In genomic region chr4:54330686-54331085, GRCm38 (mm10) we compare ENCODE assay signal across 25 mouse cellular contexts.
A peak's percentile ranks its signal among the peaks of the same experiment; 100 is the strongest.
DNase-seq lines count a peak whose midpoint lies in the region; ATAC-seq lines count a peak whose summit lies in the region.
"Had no signal": no experiment of that assay in that cellular context is flagged by ENCODE, and none has a peak within 500 bp of the region (broad histone marks: within the 10 kb centered on the region; RNA-seq: fewer than 3 reads in every experiment).

No protein-coding gene starts in this region.

- H3K27me3 ChIP-seq in hindbrain, embryonic 13.5 days = no peaks in the 10 kb centered on the region
- no peaks in the 10 kb centered on the region for H3K27me3 ChIP-seq in hindbrain, embryonic 10.5 days (ENCODE audit: insufficient read depth, poor library complexity, severe bottlenecking)
- no peaks in the 10 kb centered on the region for H3K27me3 ChIP-seq in embryonic facial prominence, embryonic 12.5 days
- no peaks in the 10 kb centered on the region for H3K27me3 ChIP-seq in forebrain, embryonic 15.5 days
- H3K27me3 ChIP-seq: CH12.LX; heart, embryonic 15.5 days; neural tube, embryonic 12.5 days had no signal

- DNase-seq in hindbrain, embryonic 10.5 days (ENCODE audit: low spot score) = no peak
- peak; percentile 19 for DNase-seq in 3T3-L1 (ENCODE audit: low read depth, low spot score)
- DNase-seq in lung, adult 18-20 months = no peak
- DNase-seq in gastrocnemius, adult 8-10 months (ENCODE audit: low spot score in 2 of 2) = no peak
- DNase-seq in left cerebral cortex, adult 18-20 months (ENCODE audit: low spot score in 2 of 2) = no peak
- DNase-seq: adrenal gland, postnatal 36 days; cerebellum, adult 18-20 months; cerebellum, postnatal 25 days; embryo, embryonic 11 days; gastrocnemius, postnatal 14 days; heart, adult 2 months; kidney, adult 11 months; kidney, postnatal 10 days; left cerebral cortex, postnatal 4 days; liver, postnatal 0 days; spleen, adult 18-20 months had no signal

- H3K9me3 ChIP-seq in hindbrain, embryonic 13.5 days = no peaks in the 10 kb centered on the region
- H3K9me3 ChIP-seq in hindbrain, embryonic 10.5 days = no peaks in the 10 kb centered on the region
- H3K9me3 ChIP-seq in embryonic facial prominence, embryonic 12.5 days = no peaks in the 10 kb centered on the region
- H3K9me3 ChIP-seq in forebrain, embryonic 15.5 days = no peaks in the 10 kb centered on the region
- H3K9me3 ChIP-seq: heart, embryonic 15.5 days; neural tube, embryonic 12.5 days had no signal

- H3K4me2 ChIP-seq in hindbrain, embryonic 13.5 days = no peak overlapping the region
- H3K4me2 ChIP-seq in embryonic facial prominence, embryonic 12.5 days (replicated peaks) = no peak overlapping the region
- H3K4me2 ChIP-seq in forebrain, embryonic 15.5 days (replicated peaks) = no peak overlapping the region
- H3K4me2 ChIP-seq: neural tube, embryonic 12.5 days had no signal

- H3K4me1 ChIP-seq in hindbrain, embryonic 13.5 days (replicated peaks) = peaks cover 40% of the 10 kb centered on the region
- peaks cover 35% of the 10 kb centered on the region for H3K4me1 ChIP-seq in hindbrain, embryonic 10.5 days (replicated peaks)
- H3K4me1 ChIP-seq in embryonic facial prominence, embryonic 12.5 days = peaks cover 27% of the 10 kb centered on the region
- peaks cover 63% of the 10 kb centered on the region for H3K4me1 ChIP-seq in forebrain, embryonic 15.5 days

- WGBS in hindbrain, embryonic 13.5 days = 65% methylated on average over 3 of the region's 3 CpGs
- 79% methylated on average over 3 of the region's 3 CpGs for WGBS in hindbrain, embryonic 10.5 days
- 65% methylated on average over 3 of the region's 3 CpGs for WGBS in embryonic facial prominence, embryonic 12.5 days
- 62% methylated on average over 3 of the region's 3 CpGs for WGBS in forebrain, embryonic 15.5 days

- H3K9ac ChIP-seq in hindbrain, embryonic 13.5 days = no peak overlapping the region
- H3K9ac ChIP-seq in embryonic facial prominence, embryonic 12.5 days = no peak overlapping the region
- no peak overlapping the region for H3K9ac ChIP-seq in forebrain, embryonic 15.5 days (replicated peaks)
- H3K9ac ChIP-seq: heart, embryonic 15.5 days; liver, postnatal 0 days; neural tube, embryonic 12.5 days had no signal

- peak overlapping the region; percentile 30; the same call in 1 of the 2 replicates for H3K27ac ChIP-seq in hindbrain, embryonic 13.5 days
- H3K27ac ChIP-seq in hindbrain, embryonic 10.5 days = no peak overlapping the region
- 0 out of 2 replicates have a peak overlapping the region, but pooled peaks have one; percentile 26 for H3K27ac ChIP-seq in embryonic facial prominence, embryonic 12.5 days
- peak overlapping the region; percentile 88 for H3K27ac ChIP-seq in forebrain, embryonic 15.5 days (replicated peaks)
- H3K27ac ChIP-seq: heart, adult 2 months; heart, embryonic 15.5 days; left cerebral cortex, adult 2 months had no signal

- no peak for ATAC-seq in hindbrain, embryonic 13.5 days (ENCODE audit: low FRiP score)
- no peak for ATAC-seq in embryonic facial prominence, embryonic 12.5 days (ENCODE audit: insufficient number of reproducible peaks, insufficient read depth, low FRiP score, low TSS enrichment)
- ATAC-seq in forebrain, embryonic 15.5 days (replicated peaks) = no peak
- ATAC-seq: liver, postnatal 0 days had no signal

- no peak overlapping the region for H3K4me3 ChIP-seq in hindbrain, embryonic 13.5 days
- H3K4me3 ChIP-seq in hindbrain, embryonic 10.5 days = no peak overlapping the region
- H3K4me3 ChIP-seq in embryonic facial prominence, embryonic 12.5 days = no peak overlapping the region
- H3K4me3 ChIP-seq in forebrain, embryonic 15.5 days = no peak overlapping the region
- H3K4me3 ChIP-seq: erythroblast, embryonic 14.5 days; heart, adult 2 months; heart, embryonic 15.5 days; layer of hippocampus, adult 2 months; left cerebral cortex, adult 2 months; neural tube, embryonic 12.5 days had no signal

- H3K36me3 ChIP-seq in hindbrain, embryonic 13.5 days = no peaks in the 10 kb centered on the region
- H3K36me3 ChIP-seq in hindbrain, embryonic 10.5 days = no peaks in the 10 kb centered on the region
- no peaks in the 10 kb centered on the region for H3K36me3 ChIP-seq in embryonic facial prominence, embryonic 12.5 days
- H3K36me3 ChIP-seq in forebrain, embryonic 15.5 days = no peaks in the 10 kb centered on the region
- H3K36me3 ChIP-seq: heart, embryonic 15.5 days; neural tube, embryonic 12.5 days had no signal
